Mouse (Mus musculus): ENCODE data around the gene Xxylt1. TPM values are rescaled to one million over a fixed set of nuclear protein-coding genes. Genes with fewer than 3 reads are reported as not detected.
A peak's percentile ranks its signal among the peaks of the same experiment; 100 is the strongest.

The Xxylt1 gene
- total RNA-seq, 2 experiments from 2014 or later, result 6.1 to 8.5 TPM

DNA sequence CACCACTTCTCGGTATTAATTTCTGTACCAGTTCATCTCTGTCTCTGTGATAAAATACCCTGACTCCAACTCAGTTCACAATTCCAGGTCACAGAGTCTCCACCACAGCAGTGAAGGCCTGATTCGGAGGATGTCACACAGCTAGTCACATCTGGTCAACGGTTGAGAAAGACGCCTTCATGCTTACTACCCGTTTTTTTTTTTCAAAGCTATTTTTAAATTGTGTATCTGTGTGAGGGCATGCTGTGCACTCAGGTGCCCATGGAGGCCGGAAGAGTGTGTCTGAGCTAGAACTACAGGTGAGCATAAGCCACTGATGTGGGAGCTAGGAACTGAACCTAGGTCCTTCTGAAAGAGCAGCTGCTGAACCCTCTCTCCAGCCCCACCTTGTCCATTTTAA, 16.4 kb downstream of the Xxylt1 start:
- no peak for ATAC-seq (replicated peaks; ENCODE audit: low FRiP score, low TSS enrichment, poor library complexity, severe bottlenecking)

GRCm38 (mm10) chr16:31062918-31063317, 18.3 kb downstream of the Xxylt1 start:
- no peak for ATAC-seq (replicated peaks; ENCODE audit: low FRiP score, low TSS enrichment, poor library complexity, severe bottlenecking)

DNA sequence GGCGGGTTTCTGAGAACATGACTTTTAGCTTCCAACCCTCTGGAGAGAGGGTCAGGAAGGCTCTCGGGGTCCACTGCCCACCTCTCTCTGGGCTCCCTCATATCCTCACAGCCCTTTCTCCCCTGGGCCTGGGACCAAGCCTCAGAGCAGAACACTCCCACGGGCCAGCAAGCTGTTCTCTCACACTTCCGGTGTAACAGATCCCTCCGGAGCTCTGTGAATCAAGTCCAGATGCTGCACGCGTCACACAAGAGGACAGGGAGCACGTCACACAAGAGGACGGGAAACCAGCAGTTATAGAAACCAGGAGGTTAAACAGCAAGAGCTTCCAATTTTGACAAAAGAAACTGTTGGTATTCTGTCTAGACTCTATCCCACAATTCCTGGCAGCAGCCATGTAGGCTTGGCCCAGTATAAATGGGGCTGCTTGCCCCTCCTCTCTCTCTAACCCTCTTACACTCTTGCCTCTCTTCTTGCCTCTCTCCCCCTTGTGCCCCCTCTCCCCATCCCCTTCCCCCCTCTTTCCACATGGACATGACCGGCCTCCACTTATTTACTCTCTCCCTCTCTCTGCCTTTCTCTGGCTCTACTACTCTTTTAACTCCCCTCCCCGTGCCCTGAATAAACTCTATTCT, 19.9 kb downstream of the Xxylt1 start:
- no peak for ATAC-seq (replicated peaks; ENCODE audit: low FRiP score, low TSS enrichment, poor library complexity, severe bottlenecking)

DNA sequence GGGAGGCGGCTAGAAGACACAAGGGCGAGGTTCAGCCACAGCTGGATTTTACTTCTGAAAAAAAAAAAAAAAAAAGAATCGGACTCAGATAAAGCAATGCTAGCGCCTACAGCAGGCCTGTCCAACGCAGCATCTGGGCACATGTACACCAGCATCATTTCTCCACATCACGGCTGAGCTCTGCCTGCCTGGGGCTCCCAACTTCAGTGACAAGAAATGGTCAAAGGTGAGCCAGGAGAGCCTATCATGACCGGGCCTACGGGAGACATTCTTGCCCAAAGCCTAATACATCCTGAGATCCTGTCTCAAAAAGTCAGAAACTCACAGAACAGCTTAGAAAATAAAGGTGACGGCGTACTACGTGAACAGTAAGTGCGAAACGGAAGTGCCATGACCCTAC, 20.5 kb downstream of the Xxylt1 start:
- ATAC-seq (replicated peaks; ENCODE audit: low FRiP score, low TSS enrichment, poor library complexity, severe bottlenecking), result no peak

DNA sequence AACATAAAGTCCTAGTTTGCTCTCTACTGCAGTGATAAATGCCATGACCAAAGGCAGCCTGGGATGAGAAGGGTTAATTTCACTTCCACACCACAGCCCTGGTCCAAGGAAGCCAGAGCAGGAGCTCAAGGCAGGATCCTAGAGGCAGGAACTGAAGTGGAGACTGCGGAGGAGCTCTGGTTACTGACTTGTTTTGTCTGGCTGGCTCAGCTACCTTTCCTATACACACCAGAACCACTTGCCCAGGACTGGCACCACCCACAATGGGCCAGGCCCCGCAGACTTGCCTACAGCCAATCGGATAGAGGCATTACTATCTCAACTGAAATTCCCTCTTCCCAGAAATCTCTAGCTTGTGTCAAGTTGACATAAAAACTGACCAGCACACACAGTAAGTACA, 21.0 kb downstream of the Xxylt1 start:
- ATAC-seq (replicated peaks; ENCODE audit: low FRiP score, low TSS enrichment, poor library complexity, severe bottlenecking), result no peak

DNA sequence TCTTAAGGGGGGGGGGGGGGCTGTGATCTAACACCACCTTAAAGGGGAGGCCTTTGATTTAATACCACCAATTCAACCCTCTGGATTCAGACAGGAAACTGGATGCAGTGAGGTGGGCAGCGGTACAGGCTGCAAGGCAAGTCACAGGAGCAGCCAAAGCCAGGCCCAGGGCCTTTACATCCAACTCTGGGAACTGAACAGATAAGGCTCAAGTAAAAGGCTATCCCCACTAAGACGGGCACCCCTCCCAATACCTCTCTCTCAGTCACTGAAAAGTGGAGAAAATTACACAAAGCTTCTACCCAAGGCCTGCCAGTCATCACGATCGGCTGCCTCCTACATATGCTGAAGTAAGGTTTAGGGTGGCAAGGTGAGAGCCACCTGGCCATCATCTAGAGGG, 21.5 kb downstream of the Xxylt1 start:
- ATAC-seq (replicated peaks; ENCODE audit: low FRiP score, low TSS enrichment, poor library complexity, severe bottlenecking), result no peak

DNA sequence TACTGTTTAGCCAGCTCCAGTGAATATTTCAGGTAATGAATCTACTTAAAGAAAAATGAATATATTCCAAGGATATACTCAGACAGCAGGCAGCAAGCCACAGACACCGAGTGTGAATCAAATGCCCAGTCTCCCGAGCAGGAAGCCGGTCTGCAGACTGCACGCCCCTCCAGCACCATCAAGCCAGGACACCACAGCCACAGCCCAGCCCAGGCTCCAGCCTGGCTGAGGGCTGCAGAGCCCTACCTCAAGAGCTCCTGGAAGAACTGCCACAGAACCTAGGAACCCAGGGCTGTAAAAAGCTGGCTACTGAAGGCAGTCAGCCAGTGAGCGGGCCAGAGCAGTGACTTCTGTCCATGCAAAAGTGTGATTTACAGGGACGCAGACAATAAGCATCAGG, 28.4 kb downstream of the Xxylt1 start:
- ATAC-seq (replicated peaks; ENCODE audit: low FRiP score, low TSS enrichment, poor library complexity, severe bottlenecking), result no peak

DNA sequence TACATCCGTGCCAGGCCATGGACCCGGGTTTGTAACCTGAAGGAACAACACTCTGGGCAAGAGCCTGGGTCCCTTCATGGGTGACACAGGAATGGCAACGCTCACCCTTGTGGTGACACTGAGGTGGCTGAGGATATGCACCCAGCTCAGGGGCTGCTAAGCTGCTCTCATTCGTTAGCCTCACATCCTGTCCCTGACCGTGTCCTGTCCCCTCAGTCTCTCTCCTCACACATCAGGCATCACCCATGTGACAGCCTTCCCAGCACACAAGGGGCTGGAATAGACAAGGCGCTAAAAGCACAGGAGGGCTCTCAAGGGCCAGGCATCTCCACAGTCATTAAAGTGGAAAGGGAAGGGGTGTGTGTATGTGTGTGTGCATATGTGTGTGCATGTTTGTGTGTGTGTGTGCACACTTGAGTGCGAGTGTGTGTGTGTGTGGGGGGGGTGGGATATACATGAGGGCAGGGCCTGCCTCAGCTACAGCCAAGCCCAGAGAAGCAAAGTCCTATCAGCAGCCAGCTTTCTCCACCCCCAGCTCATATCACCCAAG, 29.0 kb downstream of the Xxylt1 start:
- no peak for ATAC-seq (replicated peaks; ENCODE audit: low FRiP score, low TSS enrichment, poor library complexity, severe bottlenecking)

DNA sequence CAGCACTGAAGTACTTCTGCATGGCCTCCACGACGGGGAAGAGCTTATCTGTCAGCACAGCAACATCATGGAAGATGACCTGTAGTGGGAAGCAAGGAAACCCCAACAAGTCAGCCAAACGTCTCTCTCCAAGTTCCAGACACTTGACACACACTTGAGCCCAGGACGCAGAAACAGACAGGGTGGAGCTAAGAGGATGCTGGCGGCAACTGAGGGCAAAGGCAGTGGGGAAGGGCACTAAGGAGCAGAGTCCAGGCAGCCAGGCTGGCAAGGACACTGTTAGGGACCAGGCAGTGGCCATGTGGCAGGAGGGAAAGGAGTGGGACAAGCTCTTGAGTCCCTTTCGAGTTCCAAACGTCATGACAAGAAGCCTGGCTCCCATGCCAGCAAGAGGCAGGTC, 30.5 kb downstream of the Xxylt1 start:
- ATAC-seq (replicated peaks; ENCODE audit: low FRiP score, low TSS enrichment, poor library complexity, severe bottlenecking), result no peak

DNA sequence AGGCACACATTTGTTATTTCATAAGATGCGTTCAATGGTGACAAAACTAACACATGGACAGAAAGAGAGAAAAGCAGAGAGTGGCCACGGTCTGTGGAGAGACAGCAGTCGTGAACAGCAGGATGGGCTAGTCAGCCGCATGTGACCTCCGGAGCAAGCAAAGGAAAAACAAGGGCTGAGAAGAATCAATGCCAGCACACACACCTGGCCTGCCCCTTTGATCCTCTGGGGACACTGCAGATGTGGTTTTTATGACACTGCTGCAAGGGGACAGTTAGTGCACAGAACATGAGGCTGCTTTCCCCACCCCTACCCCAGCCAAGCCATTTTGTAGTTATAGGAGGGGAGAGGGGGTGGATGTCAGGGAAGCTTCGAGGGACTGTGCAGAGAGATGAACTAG, 33.0 kb downstream of the Xxylt1 start:
- no peak for ATAC-seq (replicated peaks; ENCODE audit: low FRiP score, low TSS enrichment, poor library complexity, severe bottlenecking)

DNA sequence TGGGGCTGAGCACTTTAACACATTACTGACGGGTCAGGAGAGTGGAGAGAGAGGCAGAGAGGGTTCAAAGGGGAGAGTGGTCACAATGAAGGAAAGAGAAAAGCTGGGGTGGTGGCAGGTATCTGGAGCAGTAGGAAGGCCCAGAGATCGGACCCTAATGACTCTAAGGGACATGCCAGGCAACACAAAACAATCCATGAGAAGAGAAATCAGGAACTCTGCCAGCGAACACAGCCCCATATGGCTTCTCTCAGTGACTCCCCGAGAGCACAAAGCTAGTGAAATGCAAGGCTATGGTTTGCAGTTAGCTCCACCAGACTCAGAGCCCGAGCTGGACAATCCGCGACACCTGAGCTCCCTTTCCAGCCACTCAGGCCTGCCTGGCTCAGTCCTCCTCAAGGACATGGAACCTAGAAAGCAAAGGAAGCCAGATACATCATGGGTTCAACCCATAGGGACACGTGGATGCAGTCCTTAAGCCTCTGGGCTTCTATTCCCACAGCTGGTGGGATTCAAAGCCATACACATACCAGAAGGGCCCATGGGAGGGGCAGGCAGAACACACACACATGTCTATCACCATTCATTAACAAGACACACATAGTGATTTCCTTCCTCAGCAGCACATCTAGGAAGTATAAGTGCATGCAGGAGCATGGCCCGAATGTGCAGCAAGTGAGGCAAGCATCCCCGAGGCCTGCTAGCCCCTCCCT, 33.9 kb downstream of the Xxylt1 start:
- ATAC-seq (replicated peaks; ENCODE audit: low FRiP score, low TSS enrichment, poor library complexity, severe bottlenecking), result no peak

GRCm38 (mm10) chr16:31046217-31046659, 35.0 kb downstream of the Xxylt1 start:
- ATAC-seq (replicated peaks; ENCODE audit: low FRiP score, low TSS enrichment, poor library complexity, severe bottlenecking), result peak; percentile 87

GRCm38 (mm10) chr16:31045211-31045610, 36.0 kb downstream of the Xxylt1 start:
- ATAC-seq (replicated peaks; ENCODE audit: low FRiP score, low TSS enrichment, poor library complexity, severe bottlenecking), result no peak

- no peak for ATAC-seq (replicated peaks; ENCODE audit: low FRiP score, low TSS enrichment, poor library complexity, severe bottlenecking)
These were observed 38.1 kb downstream of the Xxylt1 start for GRCm38 (mm10) chr16:31043136-31043535.

- ATAC-seq (replicated peaks; ENCODE audit: low FRiP score, low TSS enrichment, poor library complexity, severe bottlenecking), result no peak
These were observed 39.7 kb downstream of the Xxylt1 start for GRCm38 (mm10) chr16:31041566-31041965.

DNA sequence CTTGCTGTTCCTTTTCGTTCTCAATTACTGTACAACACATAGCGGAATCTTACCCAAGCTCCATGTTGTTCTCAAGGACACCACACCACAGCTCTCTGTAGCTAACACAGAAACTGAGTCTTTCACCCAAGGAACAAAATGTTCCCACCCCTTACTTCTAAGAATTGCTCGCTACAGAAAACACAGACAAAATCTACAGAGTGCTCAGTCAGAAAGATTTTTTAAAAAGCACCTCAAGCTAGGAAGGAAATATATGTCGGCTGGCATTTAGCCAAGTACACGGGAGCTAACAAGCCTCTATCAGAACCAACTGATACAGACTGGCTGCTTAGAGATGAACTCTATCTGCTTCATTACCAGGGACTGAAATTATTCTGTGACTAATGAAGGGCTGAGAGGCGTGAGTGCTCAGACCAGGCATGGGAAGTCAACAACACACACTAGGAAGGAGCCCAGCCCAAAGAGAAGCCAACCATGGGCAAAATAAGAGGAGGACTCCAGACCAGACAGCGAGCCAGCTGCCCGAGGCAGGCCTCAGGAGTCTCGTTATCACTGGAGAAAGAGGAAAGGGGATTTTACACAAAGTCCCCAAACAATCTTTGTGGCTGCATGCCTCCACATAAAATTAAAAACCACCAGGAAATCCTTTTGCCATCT, 41.3 kb downstream of the Xxylt1 start:
- 0 out of 2 replicates have a peak, but pooled peaks have one; percentile 47 for ATAC-seq (replicated peaks; ENCODE audit: low FRiP score, low TSS enrichment, poor library complexity, severe bottlenecking)

- no peak for ATAC-seq (replicated peaks; ENCODE audit: low FRiP score, low TSS enrichment, poor library complexity, severe bottlenecking)
These were observed 43.8 kb downstream of the Xxylt1 start for GRCm38 (mm10) chr16:31037431-31037830.

GRCm38 (mm10) chr16:31035651-31036245, 45.5 kb downstream of the Xxylt1 start:
- ATAC-seq (replicated peaks; ENCODE audit: low FRiP score, low TSS enrichment, poor library complexity, severe bottlenecking), result no peak

DNA sequence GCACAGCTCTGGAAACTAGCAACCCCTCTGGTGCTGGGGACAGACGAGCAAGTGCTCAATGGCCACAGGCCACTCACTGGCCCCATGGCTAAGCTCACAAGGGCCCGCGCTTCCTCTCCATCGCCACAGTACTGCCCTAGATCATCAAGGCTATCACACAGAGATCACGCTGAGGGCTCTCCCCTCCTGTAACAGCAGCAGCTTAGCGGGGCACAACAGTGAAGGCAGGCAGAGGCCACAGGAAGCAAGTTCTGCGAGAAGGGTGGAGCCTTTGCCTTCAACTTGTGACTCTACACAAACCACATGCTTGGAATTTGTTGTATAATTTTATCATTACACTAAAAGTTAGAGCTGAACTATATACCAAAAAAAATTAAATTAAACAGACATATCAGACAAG, 46.0 kb downstream of the Xxylt1 start:
- 0 out of 2 replicates have a peak, but pooled peaks have one; percentile 30 for ATAC-seq (replicated peaks; ENCODE audit: low FRiP score, low TSS enrichment, poor library complexity, severe bottlenecking)

- no peak for ATAC-seq (replicated peaks; ENCODE audit: low FRiP score, low TSS enrichment, poor library complexity, severe bottlenecking)
These were observed 47.2 kb downstream of the Xxylt1 start for GRCm38 (mm10) chr16:31034051-31034450.
